Mouse (Mus musculus) urinary bladder, adult 2 months (tissue): ENCODE measurements around the gene Agfg2. TPM values are rescaled to one million over a fixed set of nuclear protein-coding genes. Genes with fewer than 3 reads are reported as not detected.
"Not testable (repeated sequence)": the region's sequence is repeated elsewhere in the genome, so short reads cannot be mapped to it uniquely, and the experiment has no call there.

ENCODE experiments used
- DNase-seq: peaks from one replicate; pipeline ENCODE4 v3.0.0; 2022; ENCODE audit warnings: low spot score
- polyA plus RNA-seq: library from polyadenylated mRNA; depleted of rRNA; stranded (reverse); fragments of >200 nt; gene quantifications from 2 replicates; pipeline ENCODE4 v1.2.3, GENCODE M21; 2012

Gene Agfg2
- polyA plus RNA-seq, 1 experiment = 25.4 TPM

DNA sequence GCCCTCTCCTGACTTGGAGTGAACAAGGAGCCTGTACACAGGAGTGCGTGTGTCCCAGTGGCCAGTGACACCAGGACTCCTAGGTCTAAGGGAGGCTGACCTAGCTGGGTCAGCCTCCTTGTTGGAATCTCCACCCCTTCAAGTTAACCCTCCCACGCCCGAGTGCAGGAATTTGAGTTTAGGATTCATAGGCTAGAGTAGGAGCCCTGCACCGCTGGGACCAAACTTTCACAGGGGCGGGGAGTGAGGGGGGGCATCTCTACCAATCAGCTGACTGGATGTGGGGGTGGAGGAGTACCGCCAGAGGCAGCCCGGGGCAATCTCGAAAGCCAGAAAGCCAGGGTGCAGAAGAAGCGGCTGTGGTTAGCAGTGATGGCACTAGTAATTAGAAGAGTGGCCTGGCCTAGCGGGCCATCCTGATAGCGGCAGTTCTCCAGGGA lies 38.9 kb downstream of the Agfg2 start, which contains the start of gene Irs3:
Gene Irs3, minus strand, starts transcription at position 63 of the 440 bp plus-strand sequence.
- no peak for DNase-seq

DNA sequence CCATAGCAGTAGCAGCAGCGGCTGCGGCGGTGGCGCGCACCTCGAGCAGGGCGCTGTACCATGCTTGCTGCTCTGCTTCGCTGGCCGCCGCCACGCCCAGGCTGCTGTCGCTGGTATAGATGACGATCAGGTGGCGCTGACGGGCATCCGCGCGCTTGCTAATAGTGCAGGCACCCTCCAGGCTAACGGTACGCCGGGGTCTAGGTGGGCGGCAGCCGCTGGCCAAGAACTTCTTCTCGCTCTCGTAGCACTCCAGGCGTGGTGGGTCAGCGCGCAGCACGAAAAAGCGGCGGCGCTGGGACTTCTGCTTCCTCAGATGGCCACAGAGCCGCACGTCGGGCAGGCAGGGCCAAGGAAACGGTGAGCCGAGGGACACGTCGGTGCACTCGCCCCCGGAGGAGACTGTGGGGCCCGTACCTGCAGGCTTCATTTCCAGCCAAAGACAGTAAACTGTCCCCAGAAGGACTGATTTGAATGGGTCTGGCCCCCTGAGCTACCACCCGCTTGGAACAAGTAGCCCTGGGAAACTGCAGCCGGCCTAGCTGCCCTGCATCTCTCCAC lies 39.4 kb downstream of the Agfg2 start:
- DNase-seq = no peak

DNA sequence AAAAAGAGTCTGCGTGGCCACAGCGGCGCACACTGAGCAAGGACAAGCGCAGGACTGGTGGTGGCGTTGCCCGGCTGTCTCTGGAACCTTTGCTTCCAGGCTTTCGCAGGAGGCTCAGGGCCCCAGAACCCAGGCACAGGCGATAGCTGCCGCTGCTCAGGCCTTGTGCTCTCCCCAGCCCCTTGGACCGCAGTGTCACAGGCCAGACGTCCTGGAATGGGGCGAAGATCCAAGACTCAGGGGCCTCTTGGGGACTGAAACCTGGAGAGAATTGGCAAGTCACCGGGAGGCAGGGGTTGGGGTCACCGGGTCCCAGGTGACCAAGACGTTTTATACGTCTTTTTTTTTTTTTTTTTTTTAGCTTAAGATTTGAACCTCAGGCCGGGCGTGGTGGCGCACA lies 40.0 kb downstream of the Agfg2 start:
- no peak for DNase-seq

DNA sequence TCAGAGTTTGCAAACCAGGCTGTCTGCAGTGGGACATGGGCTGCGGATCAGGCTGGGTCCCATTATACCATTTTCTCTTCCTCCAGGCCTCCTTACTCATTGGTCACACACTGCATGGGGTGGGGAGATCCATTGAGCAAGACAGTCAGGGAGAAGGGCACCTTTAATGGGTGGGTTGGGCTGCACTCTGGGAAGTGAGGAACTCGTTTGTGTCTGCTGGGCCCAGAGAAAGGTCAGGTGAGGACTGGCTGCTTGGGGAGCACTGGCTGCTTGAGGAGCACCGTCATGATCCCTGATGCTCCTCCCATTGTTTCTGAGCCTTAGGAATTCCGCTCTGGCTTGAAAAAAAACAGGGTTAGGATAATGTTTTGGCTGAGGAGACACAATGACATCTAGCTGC lies 41.6 kb downstream of the Agfg2 start:
- DNase-seq = no peak

DNA sequence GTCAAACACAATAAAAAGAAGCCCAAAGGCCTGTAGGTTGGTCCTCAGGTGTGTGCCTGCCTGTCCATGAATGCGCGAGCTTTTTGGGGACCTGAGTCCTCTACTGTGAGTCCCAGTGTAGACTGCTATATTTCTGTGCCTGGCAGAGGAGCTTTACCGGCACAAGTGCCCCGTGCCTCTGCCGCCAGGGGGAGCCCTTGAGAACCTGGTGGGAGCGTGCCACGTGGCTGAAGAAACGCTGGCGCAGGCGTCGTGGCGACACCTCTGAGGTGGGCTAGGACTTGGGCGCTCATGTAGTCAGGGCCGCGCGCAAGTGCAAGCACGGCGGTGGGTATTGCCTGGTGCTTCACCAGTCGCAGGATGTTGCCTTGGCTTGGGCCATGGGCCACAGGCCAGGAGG lies 43.5 kb downstream of the Agfg2 start, which contains the start of gene Sap25:
Gene Sap25, plus strand, starts transcription at position 281 of the 400 bp plus-strand sequence.
- no peak for DNase-seq

DNA sequence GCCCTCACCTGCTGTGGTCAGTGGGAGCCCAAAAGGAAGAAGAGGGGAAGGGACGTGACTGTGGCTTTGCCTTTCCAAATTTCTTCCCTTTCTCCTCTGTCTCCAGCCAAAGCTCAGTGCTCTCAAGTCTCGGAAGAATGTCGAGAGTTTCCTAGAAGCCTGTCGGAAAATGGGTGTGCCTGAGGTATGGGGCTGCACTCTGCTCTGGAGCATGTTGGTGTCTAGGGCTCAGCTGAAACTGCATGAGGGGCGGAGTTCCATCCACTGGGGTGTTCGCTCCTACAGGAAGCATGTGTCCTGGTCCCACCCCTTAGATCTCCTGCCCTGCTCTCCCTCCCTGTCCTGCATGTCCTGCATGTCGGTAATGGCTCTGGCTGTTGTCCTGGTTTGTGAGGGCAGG lies 45.1 kb downstream of the Agfg2 start:
- no peak for DNase-seq

DNA sequence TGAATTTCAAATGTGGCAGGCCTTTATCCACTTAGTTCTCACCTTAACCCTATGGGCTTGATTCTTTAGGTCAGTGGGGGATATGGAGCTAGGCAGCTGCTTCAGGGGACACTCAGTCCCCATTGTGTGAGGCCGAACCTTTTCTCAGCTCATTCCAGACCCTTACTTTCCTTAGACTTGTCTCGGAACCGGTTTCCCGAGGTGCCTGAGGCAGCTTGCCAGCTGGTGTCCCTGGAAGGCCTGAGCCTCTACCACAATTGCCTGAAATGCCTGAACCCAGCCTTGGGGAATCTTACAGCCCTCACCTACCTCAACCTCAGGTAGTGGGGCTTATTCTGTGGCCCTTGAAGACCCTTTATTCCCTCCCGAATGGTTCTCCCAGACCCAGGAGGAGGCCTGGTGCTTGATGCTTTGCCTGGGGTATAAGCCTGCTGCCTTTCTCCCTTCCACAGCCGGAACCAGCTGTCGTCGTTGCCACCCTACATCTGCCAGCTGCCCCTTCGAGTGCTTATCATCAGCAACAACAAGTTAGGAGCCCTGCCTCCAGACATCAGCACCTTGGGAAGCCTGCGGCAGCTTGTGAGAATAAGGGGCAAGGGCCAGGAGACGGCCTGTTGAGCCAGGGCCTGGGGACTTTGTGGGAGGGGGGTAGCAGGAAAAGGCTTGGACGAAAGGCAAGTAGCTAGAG lies 51.0 kb downstream of the Agfg2 start:
- no peak for DNase-seq

DNA sequence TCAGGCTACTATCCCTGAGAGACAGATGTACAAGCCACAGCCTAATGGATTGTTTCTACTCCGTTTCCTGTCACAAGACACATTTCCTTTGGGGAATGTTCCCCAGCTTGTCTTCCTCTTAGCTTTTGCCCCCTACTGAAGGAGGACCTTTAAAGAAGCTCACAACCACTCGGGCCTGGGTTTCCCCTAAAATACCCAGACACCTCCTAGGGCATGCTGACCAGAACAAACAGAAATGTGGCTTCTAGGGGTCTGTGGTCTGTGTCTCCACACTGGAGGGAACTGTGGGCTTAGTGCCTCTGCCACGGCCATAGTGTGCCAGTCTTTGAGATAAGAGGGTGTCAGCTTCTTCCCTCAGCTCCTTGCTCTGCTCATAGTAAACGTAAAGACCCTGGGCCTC lies 52.9 kb downstream of the Agfg2 start:
- no peak for DNase-seq

DNA sequence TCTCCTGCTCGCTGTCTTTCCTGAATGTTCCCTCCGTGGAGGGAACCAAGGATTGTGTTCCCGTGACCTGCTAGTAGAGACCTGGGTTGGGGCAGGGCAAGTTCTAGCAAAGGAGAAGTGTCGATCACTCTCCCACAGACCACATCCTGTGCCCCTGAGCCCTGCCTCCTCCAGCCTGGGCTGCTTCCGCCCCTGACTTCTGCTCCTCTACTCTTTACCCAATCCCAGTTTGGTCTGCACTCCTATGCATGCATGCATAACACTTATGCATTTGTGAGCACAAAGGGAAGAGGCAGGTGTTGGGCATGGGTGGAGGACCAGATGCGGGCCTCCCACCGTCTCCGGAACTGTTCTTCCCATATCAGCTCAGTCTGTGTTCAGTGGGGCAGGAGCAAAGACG lies 53.4 kb downstream of the Agfg2 start:
- no peak for DNase-seq

DNA sequence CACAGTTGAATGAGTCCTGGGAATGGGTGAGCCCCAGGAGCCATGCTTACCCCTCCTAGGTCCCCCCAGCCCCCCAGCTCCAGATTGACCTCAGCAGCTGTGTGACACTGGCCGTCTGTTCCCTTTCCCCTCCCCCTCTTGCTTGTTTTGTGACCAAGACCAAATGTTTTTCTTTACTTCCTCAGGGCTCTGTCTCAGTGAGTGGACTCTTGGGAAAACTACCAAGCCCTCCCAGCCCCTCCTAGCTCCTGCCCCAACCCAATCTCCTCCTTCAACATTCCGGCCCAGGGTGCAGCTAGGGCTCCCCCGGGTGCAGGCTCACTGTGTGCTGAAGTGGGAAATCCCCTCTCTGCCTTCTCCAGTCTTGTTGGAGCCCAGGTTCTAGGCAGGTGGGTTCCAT lies 53.9 kb downstream of the Agfg2 start:
- DNase-seq = no peak

DNA sequence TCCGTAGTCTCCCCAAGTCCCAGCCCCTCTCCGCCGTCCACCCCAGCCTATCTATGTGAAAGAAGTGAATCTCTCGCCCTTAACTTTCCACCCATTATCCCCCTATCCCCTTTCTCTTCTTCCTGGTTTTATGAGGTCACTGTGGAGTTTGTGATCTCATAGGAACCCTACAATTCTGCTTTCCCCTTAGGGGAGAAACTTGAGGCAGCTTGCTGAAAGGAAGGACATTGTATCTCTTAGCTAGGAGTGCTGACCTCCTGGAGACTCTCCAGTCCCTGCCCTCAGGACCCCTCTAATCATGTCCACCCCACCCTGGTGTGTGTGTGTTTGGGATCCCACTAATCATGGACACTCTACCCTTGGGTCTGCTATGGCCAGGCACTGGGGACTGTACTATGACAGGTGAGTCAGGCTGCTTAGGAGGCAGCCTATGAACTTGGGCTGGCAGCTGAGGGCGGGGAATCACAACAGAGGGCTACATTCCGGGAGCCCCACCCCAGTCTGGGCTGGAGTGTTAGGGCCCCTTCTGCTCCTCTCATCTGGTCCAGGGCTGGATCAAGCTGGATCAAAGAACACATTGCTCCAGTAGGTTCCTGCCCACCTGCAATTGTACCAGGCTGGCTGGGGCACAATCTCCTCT lies 54.5 kb downstream of the Agfg2 start:
- no peak for DNase-seq

DNA sequence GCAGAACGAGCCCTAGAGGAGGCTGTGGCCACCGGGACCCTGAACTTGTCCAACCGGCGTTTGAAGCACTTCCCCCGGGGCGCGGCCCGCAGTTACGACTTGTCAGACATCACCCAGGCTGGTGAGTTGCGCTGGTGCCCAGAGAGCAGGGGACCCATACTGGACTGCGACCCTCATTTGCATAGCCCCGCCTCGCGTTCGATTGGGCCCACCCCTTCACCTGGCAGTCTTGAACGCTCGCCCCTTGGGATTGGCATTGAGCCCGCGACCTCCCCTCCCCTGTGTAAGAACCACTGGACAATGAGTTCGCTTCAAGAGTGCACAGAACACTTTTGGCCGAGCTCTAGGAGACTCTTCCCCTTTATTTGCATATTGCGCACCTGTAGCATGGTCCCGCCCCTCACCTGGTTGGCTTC lies 55.2 kb downstream of the Agfg2 start:
- no peak for DNase-seq

DNA sequence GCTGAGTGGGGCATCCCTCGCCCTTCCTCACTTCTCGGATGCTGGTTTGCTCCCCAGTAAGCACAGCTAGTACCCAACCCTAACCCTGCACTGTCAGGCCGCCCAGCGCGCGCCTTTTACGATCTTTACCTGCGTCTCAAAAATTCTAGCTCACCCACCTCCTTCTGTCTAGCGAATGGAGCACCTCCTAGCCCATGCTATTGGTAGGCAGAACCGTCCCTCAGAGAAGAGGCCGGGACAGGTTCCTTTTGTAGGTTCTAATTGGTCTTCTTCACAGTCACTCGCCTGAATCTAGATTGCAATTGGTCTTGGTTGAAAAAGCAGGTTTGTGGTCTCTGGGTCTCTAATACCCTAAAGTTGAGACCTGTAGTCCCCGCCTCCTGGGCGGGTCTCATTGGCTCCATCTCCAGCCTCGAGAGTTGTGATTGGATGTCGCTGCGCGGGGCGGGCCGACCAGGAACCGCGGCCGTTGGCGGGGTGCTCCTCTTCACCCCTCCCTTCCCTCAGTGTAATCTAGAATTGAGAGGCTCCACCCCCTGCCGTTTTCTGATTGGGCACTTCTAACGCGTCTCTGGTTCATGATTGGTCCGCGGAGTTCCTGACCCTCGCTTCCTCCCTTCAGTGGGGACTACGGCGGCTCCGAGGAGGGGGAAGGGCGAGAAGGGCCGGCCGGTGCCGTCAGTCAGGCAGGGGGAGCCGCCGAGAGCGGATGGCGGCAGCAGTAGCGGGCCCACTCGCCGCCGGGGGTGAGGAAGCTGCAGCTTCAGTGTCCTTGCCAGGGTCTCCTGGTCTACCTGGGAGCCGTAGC lies 55.8 kb downstream of the Agfg2 start, which contains the start of the genes Fbxo24, Lrch4 and Gm20605:
Gene Fbxo24, minus strand, starts transcription at position 505 of the 808 bp plus-strand sequence.
Gene Lrch4, plus strand, starts transcription at position 624 of the 808 bp plus-strand sequence.
Gene Gm20605, plus strand, starts transcription at position 678 of the 808 bp plus-strand sequence.
- peak; percentile 92 for DNase-seq

DNA sequence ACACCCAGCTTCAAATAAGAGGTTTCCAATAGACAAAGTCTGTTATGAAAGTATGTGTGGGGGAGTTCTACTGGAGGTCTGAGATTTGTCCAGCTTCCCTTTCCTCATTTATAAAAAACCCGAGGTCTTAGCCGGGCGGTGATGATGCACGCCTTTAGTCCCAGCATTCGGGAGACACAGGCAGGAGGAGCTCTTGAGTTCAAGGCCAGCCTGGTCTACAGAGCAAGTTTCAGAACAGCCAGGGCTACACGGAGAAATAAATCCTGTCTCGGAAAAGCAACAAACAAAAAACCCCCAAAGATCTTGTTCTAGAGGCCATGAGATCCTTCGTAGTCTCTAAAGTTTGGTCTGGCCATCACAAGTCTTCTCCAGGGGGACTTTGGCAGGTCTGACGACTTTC lies 56.5 kb downstream of the Agfg2 start:
- no peak for DNase-seq

DNA sequence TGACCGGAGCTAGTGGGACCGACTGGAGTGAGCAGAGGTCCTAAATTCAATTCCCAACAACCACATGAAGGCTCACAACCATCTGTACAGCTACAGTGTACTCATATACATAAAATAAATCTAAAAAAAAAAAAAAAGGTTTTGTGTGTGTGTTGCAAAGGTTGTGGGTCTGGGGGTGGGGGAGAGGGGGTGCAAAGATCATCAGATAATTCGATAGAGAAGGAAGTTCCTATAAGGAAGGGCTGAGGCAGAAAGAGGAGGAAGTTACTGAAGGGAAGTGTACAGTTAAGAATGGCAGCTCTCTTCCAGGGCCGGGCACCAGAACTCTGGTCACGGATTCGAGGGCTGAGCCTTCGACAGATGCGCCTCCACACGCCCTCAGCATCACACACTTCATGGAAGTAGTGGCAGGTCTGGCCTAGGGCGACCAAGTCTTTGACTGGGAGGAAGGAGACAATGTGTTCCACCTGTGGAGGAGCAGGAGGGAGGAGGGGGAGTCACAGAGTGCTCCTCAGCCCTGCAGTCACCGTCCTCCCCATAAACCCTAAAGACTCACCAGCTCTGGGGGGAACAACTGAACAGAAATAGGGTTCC lies 60.5 kb downstream of the Agfg2 start:
- DNase-seq = no peak

DNA sequence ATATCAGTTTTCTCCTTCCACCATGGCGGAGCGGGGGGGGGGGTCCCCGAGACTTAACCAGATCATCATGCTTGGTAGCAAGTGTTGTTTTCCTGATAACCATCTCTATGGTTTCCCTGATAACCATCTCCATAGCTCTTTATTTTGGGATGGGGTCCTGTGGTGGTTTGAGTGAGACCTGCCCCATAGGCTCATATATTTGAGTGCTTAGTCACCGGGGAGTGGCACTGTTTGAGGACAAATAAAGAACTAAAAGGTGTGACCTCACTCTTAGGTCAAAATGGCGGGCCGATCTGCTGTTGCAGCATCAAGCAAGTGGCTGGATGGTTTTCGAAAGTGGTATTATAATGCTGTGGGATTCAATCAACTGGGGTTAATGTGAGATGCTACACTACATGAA lies 69.2 kb downstream of the Agfg2 start:
- DNase-seq = no peak

DNA sequence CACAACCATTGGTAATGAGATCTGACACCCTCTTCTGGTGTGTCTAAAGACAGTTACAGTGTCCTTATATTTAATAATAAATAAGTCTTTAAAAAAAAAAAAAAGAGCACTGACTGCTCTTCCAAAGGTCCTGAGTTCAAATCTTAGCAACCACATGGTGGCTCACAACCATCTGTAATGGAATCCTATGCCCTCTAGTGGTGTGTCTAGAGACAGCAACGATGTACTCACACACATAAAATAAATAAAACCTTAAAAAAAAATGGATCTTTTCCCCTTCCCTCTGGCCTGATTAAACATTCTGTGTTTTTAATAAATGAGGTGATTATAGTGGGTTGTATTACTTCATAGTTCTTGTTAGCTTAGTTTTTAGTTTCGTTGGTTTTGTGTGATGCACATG lies 69.6 kb downstream of the Agfg2 start:
- not testable (repeated sequence) for DNase-seq

DNA sequence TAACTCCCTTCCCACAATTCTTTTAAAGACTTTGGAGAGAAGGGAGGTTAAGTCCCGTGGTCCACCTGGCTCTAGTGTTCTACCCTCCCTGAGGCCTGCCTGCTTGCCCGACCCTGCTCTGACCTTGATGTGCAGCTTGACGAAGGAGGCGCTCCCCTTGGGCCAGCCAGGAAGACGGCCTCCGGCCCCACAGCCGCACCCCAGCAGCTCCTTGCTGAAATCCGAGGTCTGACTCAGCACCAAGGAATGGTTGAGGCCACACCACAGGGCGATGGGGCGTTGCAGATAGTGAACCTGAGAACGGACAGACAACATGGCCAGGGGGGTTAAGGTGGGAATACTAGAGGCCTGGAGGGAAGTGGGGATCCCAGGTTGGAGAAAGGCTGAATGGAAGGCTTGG lies 71.0 kb downstream of the Agfg2 start, which contains the start of gene Pcolce:
Gene Pcolce, minus strand, starts transcription at position 235 of the 400 bp plus-strand sequence.
- peak; percentile 56 for DNase-seq

DNA sequence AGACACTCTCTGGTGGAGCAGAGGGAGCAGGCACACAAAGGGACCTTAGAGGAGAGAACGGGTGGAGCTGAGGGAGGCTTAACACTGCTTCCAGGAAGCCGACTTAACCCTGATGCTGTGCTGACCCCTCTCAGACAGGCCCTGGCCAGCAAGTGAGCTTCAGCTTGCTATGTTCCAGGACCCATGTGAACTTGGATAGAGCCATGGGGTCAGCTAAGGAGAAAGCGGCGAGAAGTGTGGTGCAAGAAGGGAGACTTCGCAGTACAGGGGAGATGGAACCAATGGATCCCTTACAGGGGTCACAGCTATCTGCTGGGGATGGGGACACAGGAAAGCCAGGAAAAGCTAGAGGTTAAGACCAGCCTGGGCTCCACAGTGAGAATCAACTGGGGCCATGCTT lies 71.5 kb downstream of the Agfg2 start:
- DNase-seq = no peak

DNA sequence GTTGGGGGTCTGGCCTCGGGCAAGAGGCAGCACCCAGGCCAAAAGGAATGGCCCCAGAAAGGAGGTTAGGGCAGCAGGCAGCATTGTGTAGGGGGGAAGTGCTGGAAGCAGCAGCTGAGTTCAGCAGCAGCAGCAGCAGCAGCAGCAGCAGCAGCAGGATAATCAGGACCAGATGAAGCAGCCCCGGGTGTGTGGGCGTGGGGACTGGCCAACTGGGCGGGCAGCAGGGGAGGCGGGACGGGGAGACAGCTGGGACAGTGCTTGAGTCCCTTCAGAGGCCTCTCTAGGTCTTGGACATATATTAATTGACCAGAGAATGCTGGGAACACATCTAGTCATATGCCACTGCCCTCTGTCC lies 73.3 kb downstream of the Agfg2 start:
- DNase-seq = no peak

DNA sequence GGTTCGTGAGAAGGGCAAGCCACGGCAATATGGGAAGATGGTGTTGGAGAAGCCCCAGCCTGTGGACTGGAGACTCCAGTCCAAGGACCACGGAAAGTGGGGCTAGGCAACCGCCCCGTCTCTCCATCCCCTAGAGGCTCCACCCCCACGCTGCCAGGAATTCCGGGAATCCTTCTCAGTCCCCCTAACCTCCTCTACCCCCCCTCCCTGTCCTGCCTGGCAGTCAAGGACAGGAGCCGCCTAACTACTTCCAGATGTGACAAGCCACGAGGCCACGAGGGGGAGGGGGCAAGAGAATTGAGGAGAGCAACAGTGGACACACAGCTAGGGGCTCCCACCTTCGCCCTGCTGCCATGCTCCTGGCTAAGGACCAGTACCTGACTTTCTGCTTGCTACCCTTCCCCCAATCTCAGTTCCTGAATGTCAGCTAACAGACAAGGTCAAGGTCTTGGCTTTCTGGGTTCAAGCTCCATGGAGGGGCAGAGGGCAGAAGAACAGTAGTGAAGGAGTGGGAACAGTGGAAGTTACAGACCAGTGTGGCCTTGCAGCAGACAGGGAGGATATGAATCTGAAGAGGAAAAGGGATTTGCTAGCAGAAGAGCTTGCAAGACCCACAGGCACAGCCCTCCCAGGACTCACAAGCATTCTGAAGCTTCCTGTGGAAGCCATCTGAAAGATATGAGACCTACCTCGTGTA lies 73.8 kb downstream of the Agfg2 start:
- peak; percentile 33 for DNase-seq
